In the genomic region with DNA sequence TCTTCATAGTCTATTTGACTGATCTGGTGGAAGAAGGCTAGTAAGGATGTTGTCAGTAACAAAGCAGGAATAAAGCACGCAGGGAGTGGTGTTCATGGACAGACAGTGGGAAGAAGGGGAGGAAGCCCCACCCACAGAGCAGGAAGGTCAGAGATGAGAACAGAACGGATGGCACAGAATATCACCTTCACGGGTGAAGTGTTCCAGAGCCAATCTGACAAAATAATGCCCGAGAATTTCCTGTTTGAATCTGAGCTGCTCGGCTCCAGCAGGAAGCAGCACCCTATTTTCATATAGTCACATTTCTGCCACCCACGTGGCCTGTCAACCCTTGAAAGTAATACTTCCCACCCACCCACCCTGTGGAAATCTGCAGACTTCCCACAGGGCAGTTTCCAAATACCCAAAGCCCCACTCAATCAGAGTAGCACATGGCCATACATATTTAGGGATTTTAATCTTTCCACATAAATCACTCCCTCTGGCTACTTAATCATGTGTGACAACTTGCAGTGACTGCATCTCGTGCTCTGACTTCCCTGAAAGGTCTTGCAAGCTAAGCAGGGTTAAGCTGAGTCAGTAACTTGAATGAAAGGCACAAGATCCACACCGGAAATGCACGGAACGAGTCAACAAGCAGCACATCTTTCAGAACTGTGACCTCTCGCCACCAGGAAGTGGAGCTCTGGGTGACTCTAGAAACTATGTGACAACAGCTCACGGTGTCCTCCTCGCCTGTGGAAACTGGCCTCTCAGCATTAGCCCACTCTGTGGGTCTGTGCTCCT, we compare ENCODE assay signal across 9 mouse cellular contexts.
A peak's percentile ranks its signal among the peaks of the same experiment; 100 is the strongest.
DNase-seq lines count a peak whose midpoint lies in the region; ATAC-seq and TF ChIP-seq lines count a peak whose summit lies in the region.
"Had no signal": no experiment of that assay in that cellular context is flagged by ENCODE, and none has a peak within 500 bp of the region (broad histone marks: within the 10 kb centered on the region; RNA-seq: fewer than 3 reads in every experiment).

No protein-coding gene starts in this region.

- peak; percentile 35; the same call in 1 of the 2 replicates for ATAC-seq in liver, embryonic 14.5 days (ENCODE audit: insufficient read depth)
- ATAC-seq in kidney, embryonic 16.5 days (ENCODE audit: low FRiP score, low TSS enrichment): peak; percentile 61; the same call in 1 of the 2 replicates
- ATAC-seq in intestine, embryonic 16.5 days: no peak

- H3K36me3 ChIP-seq in liver, embryonic 14.5 days (replicated peaks; ENCODE audit: control insufficient read depth, insufficient read depth, low read depth): no peaks in the 10 kb centered on the region
- H3K36me3 ChIP-seq in kidney, embryonic 16.5 days (ENCODE audit: insufficient read depth, low read length): no peaks in the 10 kb centered on the region
- H3K36me3 ChIP-seq in macrophage (ENCODE audit: inconsistent target): no peaks in the 10 kb centered on the region
- H3K36me3 ChIP-seq in intestine, embryonic 16.5 days (ENCODE audit: control insufficient read depth, insufficient read depth, low read length): no peaks in the 10 kb centered on the region
- H3K36me3 ChIP-seq: embryonic facial prominence, embryonic 12.5 days had no signal

- WGBS in liver, embryonic 14.5 days (ENCODE audit: insufficient replicate concordance): 44% methylated on average over 13 of the region's 13 CpGs
- WGBS in kidney, embryonic 16.5 days: 39% methylated on average over 13 of the region's 13 CpGs
- WGBS in macrophage (ENCODE audit: missing documents): 40% methylated on average over 13 of the region's 13 CpGs
- 52% methylated on average over 13 of the region's 13 CpGs for WGBS in intestine, embryonic 16.5 days

- H3K4me1 ChIP-seq in liver, embryonic 14.5 days (replicated peaks; ENCODE audit: control insufficient read depth in 2 of 2, insufficient read depth in 2 of 2, low read length in 1 of 2): no peaks in the 10 kb centered on the region
- H3K4me1 ChIP-seq in kidney, embryonic 16.5 days (ENCODE audit: insufficient read depth, low read length): 0 out of 2 replicates have a peak, but pooled peaks cover 4% of the 10 kb centered on the region
- no peaks in the 10 kb centered on the region for H3K4me1 ChIP-seq in intestine, embryonic 16.5 days (ENCODE audit: control insufficient read depth, insufficient read depth, low read length)
- H3K4me1 ChIP-seq: embryonic facial prominence, embryonic 12.5 days had no signal

- H3K9me3 ChIP-seq in liver, embryonic 14.5 days (ENCODE audit: control insufficient read depth, low read length): no peaks in the 10 kb centered on the region
- 0 out of 2 replicates have a peak, but pooled peaks cover 3% of the 10 kb centered on the region for H3K9me3 ChIP-seq in kidney, embryonic 16.5 days (ENCODE audit: low read length)
- H3K9me3 ChIP-seq in intestine, embryonic 16.5 days (ENCODE audit: control insufficient read depth, low read length): no peaks in the 10 kb centered on the region
- H3K9me3 ChIP-seq: embryonic facial prominence, embryonic 12.5 days had no signal

- no peak for TF ChIP-seq POLR2A in brain, embryonic 14.5 days (IDR thresholded peaks at IDR 0.05; ENCODE audit: borderline replicate concordance, extremely low read depth, insufficient read depth, insufficient read length, poor library complexity, severe bottlenecking)

- no peak for TF ChIP-seq CTCF in liver, embryonic 14.5 days (IDR thresholded peaks at IDR 0.05; ENCODE audit: low read depth)
- no peak for TF ChIP-seq CTCF in brain, embryonic 14.5 days (IDR thresholded peaks at IDR 0.05; ENCODE audit: borderline replicate concordance, extremely low read depth, insufficient read depth, insufficient read length)

- no peak overlapping the region for H3K9ac ChIP-seq in liver, embryonic 14.5 days (replicated peaks)
- H3K9ac ChIP-seq in kidney, embryonic 16.5 days (replicated peaks; ENCODE audit: low read length): no peak overlapping the region
- H3K9ac ChIP-seq in intestine, embryonic 16.5 days (ENCODE audit: low read depth, low read length): no peak overlapping the region
- H3K9ac ChIP-seq: embryonic facial prominence, embryonic 12.5 days had no signal

- TF ChIP-seq EP300 in liver, embryonic 14.5 days (IDR thresholded peaks at IDR 0.05; ENCODE audit: low read depth): no peak

- no peaks in the 10 kb centered on the region for H3K79me2 ChIP-seq in macrophage (ENCODE audit: inconsistent target)

- DNase-seq in liver, embryonic 14.5 days (ENCODE audit: low read depth in 3 of 3, low spot score in 3 of 3): peak in 2 of 3 experiments; percentile 3 to 7
- DNase-seq in liver: no peak
- peak; percentile 17 for DNase-seq in brain, embryonic 14.5 days (ENCODE audit: low read depth)
- DNase-seq in layer of hippocampus, postnatal 25 days (ENCODE audit: extremely low spot score in 1 of 2, low spot score in 1 of 2): no peak
- DNase-seq in natural killer cell, adult 2 months (ENCODE audit: low spot score in 2 of 2): no peak

- H3K27ac ChIP-seq in liver, embryonic 14.5 days: no peak overlapping the region
- H3K27ac ChIP-seq in kidney, embryonic 16.5 days (ENCODE audit: low read length): no peak overlapping the region
- H3K27ac ChIP-seq in macrophage: peak overlapping the region; percentile 97
- no peak overlapping the region for H3K27ac ChIP-seq in intestine, embryonic 16.5 days (ENCODE audit: low read length)
- H3K27ac ChIP-seq: embryonic facial prominence, embryonic 12.5 days had no signal

- H3K27me3 ChIP-seq in liver, embryonic 14.5 days (ENCODE audit: control insufficient read depth, insufficient read depth, low read length): no peaks in the 10 kb centered on the region
- no peaks in the 10 kb centered on the region for H3K27me3 ChIP-seq in kidney, embryonic 16.5 days (ENCODE audit: insufficient read depth, low read length)
- H3K27me3 ChIP-seq in intestine, embryonic 16.5 days (replicated peaks; ENCODE audit: control insufficient read depth, insufficient read depth, low read length): no peaks in the 10 kb centered on the region
- H3K27me3 ChIP-seq: embryonic facial prominence, embryonic 12.5 days had no signal

- no peak overlapping the region for H3K4me2 ChIP-seq in liver, embryonic 14.5 days (ENCODE audit: low read depth)
- H3K4me2 ChIP-seq in kidney, embryonic 16.5 days (replicated peaks; ENCODE audit: low read depth, low read length): no peak overlapping the region
- H3K4me2 ChIP-seq in intestine, embryonic 16.5 days (ENCODE audit: low read depth, low read length): no peak overlapping the region
- H3K4me2 ChIP-seq: embryonic facial prominence, embryonic 12.5 days had no signal

- no peak overlapping the region for H3K4me3 ChIP-seq in liver, embryonic 14.5 days (ENCODE audit: insufficient read depth in 1 of 2, low read depth in 2 of 2, low read length in 2 of 2)
- no peak overlapping the region for H3K4me3 ChIP-seq in kidney, embryonic 16.5 days (ENCODE audit: low read length)
- H3K4me3 ChIP-seq in macrophage (ENCODE audit: inconsistent target): no peak overlapping the region
- no peak overlapping the region for H3K4me3 ChIP-seq in intestine, embryonic 16.5 days (ENCODE audit: low read length)
- H3K4me3 ChIP-seq: embryonic facial prominence, embryonic 12.5 days had no signal

Comparison
In these comparisons a context has a peak if more than half of its experiments do, and no peak if none do; other contexts are left out.
1. DNase-seq: peak in liver, embryonic 14.5 days (2 of 3) and brain, embryonic 14.5 days (single experiment); none in liver (single experiment), layer of hippocampus, postnatal 25 days (0 of 2) and natural killer cell, adult 2 months (0 of 2).